Mouse (Mus musculus) limb, embryonic 15.5 days (tissue): Measurements from ENCODE around the gene Trim28. TPM values are rescaled to one million over a fixed set of nuclear protein-coding genes. Genes with fewer than 3 reads are reported as not detected.
A peak's percentile ranks its signal among the peaks of the same experiment; 100 is the strongest.

ENCODE experiments used
- ATAC-seq: fragments of 200-750 bp; cut with Nextera tagmentation; 2 replicates; pipeline ENCODE4 v1.8.0; 2017; ENCODE audit warnings: low read depth, moderate TSS enrichment; ENCODE audit not compliant: insufficient number of reproducible peaks, low FRiP score, low TSS enrichment
- H3K27ac ChIP-seq: fragments of 300-500 bp; sonication (generic); 2 replicates; pipeline ENCODE4 v1.5.1; 2015; ENCODE audit warnings: moderate library complexity, mild to moderate bottlenecking, inconsistent platforms
- H3K27me3 ChIP-seq: fragments of 300-500 bp; sonication (generic); 2 replicates; pipeline ENCODE4 v1.6.1; 2015; ENCODE audit warnings: inconsistent platforms
- H3K36me3 ChIP-seq: fragments of 300-500 bp; sonication (generic); 2 replicates; pipeline ENCODE4 v1.6.1; 2015; ENCODE audit warnings: inconsistent platforms
- H3K4me1 ChIP-seq: fragments of 300-500 bp; sonication (generic); 2 replicates; pipeline ENCODE4 v1.6.1; 2015; ENCODE audit warnings: inconsistent platforms
- H3K4me2 ChIP-seq: fragments of 300-500 bp; sonication (generic); 2 replicates; pipeline ENCODE4 v1.6.1; 2015; ENCODE audit warnings: mild to moderate bottlenecking, inconsistent platforms
- H3K4me3 ChIP-seq: fragments of 300-500 bp; sonication (generic); 2 replicates; pipeline ENCODE4 v1.5.1; 2015; ENCODE audit warnings: mild to moderate bottlenecking, inconsistent platforms
- H3K9ac ChIP-seq: fragments of 300-500 bp; sonication (generic); 2 replicates; pipeline ENCODE4 v1.6.1; 2015; ENCODE audit warnings: inconsistent platforms
- H3K9me3 ChIP-seq: fragments of 300-500 bp; sonication (generic); 2 replicates; pipeline ENCODE4 v1.6.1; 2016; ENCODE audit warnings: inconsistent platforms
- WGBS: fragments of 180-500 bp; shearing (Covaris S2); methylation state at CpG from one replicate; pipeline ENCODE4 v1.1.7; 2015; 5-methylcytosine and 5-hydroxymethylcytosine counted together
- polyA plus RNA-seq: library from polyadenylated mRNA; unstranded; fragments of >200 nt; fragmentation: Nextera tagmentation; extraction: Ambion mirVana; gene quantifications from 2 replicates; pipeline ENCODE4 v1.2.1, GENCODE M21; 2015

Trim28 gene
- polyA plus RNA-seq, 1 experiment from 2014 or later, result 243 TPM

DNA sequence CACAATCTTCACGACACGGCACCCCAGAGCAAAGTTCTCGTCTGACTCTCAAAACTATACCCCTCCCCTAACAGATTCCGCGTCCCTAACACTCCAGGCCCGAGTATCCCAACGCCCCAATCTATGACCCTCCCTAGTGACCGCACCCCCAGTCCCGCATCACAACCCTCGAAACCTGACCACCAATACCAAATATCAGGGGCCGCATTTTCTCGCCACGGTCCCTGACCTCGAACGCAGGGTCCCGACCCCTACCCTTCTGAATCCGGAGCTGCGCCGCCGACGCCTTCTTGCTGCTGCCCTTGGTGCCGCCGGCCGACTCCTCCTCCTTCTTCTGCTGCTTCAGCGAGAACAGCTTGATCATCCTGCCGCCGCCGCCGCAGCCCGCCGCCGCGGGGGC, 38.5 kb downstream of the Trim28 start:
- under 1% methylated on average over 31 of the region's 33 CpGs for WGBS
- Histone ChIP-seq H3K4me1 (peaks cover 43% of the 10 kb centered on the region), H3K27me3 (peaks cover 17% of the 10 kb centered on the region), H3K9ac (peak overlapping the region; percentile 99), H3K4me3 (peak overlapping the region; percentile 84), H3K27ac (peak overlapping the region; percentile 100), H3K9me3 (no peaks in the 10 kb centered on the region), H3K4me2 (peak overlapping the region; percentile 69), H3K36me3 (peaks cover 29% of the 10 kb centered on the region)
- ATAC-seq, result no peak

DNA sequence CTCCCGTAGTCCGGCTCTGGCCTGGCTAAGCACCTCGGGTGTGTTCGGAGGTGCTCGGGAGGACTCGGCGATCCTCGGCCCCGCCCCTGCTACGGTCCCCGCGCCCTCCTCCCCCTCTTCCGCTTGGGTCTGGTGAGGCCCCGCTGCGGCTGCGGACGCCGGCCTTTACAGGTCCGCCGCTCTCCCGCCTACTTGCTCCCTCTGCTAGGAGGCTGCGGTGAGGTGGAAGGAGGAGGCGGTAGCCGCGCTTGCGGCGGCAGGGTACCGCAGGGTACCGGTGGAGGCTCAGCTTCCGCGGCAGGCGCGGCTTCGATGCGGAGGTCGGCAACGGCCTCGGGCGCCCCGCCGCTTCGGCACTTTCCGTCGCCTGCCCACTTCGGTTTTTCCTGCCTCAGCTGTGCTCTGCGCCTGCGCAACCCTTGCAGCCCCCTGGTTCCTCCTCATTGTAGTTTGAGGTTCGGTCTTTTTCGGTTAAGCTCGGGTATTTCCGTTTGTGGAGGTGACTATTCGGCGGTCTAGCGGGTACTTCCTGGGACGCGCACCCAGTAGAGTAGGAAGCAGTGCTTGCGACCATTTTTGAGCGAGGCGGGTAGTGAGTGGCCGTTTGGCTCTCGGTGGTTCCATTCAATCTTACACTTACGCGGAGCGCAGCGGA, 39.1 kb downstream of the Trim28 start, which contains the start of gene Ube2m:
Gene Ube2m, minus strand, starts transcription at position 375 of the 655 bp plus-strand sequence.
- H3K4me1 ChIP-seq, result peaks cover 39% of the 10 kb centered on the region
- under 1% methylated on average over 58 of the region's 65 CpGs for WGBS
- peak within 1 kb of the TSS; percentile 100 for H3K27ac ChIP-seq
- H3K9me3 ChIP-seq, result no peaks in the 10 kb centered on the region
- H3K9ac ChIP-seq, result peak within 1 kb of the TSS; percentile 99
- peak; percentile 92 for ATAC-seq
- peak within 1 kb of the TSS; percentile 69 for H3K4me2 ChIP-seq
- H3K36me3 ChIP-seq, result peaks cover 23% of the 10 kb centered on the region
- peak within 1 kb of the TSS; percentile 84 for H3K4me3 ChIP-seq
- peaks cover 23% of the 10 kb centered on the region for H3K27me3 ChIP-seq

GRCm38 (mm10) chr7:13038621-13039169, 39.8 kb downstream of the Trim28 start:
- peak overlapping the region; percentile 99 for H3K9ac ChIP-seq
- no peak for ATAC-seq
- no peaks in the 10 kb centered on the region for H3K9me3 ChIP-seq
- peaks cover 38% of the 10 kb centered on the region for H3K4me1 ChIP-seq
- WGBS, result 25% methylated on average over 15 of the region's 15 CpGs
- H3K27ac ChIP-seq, result peak overlapping the region; percentile 100
- peak overlapping the region; percentile 84 for H3K4me3 ChIP-seq
- peaks cover 30% of the 10 kb centered on the region for H3K27me3 ChIP-seq
- H3K4me2 ChIP-seq, result peak overlapping the region; percentile 69
- H3K36me3 ChIP-seq, result peaks cover 17% of the 10 kb centered on the region

DNA sequence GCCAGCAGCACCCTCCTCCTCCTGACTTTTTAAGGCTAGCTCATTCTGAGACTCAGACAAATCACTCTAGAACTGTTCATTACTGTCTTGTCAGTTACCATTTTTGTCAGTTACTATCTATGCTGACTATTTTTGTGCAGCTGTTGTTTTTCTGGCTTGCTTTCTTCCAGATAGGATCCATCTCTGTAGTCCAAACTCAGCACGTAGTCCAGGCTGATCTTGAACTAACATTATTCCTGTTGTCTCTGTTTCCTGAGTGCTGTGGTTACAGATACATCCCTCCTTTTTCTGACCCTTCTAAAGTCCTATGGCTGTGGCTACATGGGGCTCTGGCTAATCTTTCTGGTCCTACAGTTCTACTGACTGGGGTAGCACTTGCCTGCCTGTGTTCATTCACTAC, 40.3 kb downstream of the Trim28 start:
- WGBS, result 90% methylated on average over 1 of the region's 1 CpGs
- Histone ChIP-seq H3K4me3 (peak overlapping the region; percentile 84), H3K9me3 (no peaks in the 10 kb centered on the region), H3K4me2 (peak overlapping the region; percentile 69; the same call in 1 of the 2 replicates), H3K27me3 (peaks cover 35% of the 10 kb centered on the region), H3K36me3 (peaks cover 17% of the 10 kb centered on the region), H3K9ac (peak overlapping the region; percentile 99), H3K27ac (no peak overlapping the region), H3K4me1 (peaks cover 38% of the 10 kb centered on the region)
- no peak for ATAC-seq

- WGBS, result 57% methylated on average over 1 of the region's 1 CpGs
- Histone ChIP-seq H3K4me3 (no peak overlapping the region), H3K27me3 (peaks cover 51% of the 10 kb centered on the region), H3K36me3 (peaks cover 3% of the 10 kb centered on the region; the same call in 1 of the 2 replicates), H3K9me3 (no peaks in the 10 kb centered on the region), H3K4me2 (no peak overlapping the region), H3K9ac (no peak overlapping the region), H3K4me1 (peaks cover 31% of the 10 kb centered on the region), H3K27ac (no peak overlapping the region)
- ATAC-seq, result no peak
These were observed 42.3 kb downstream of the Trim28 start for GRCm38 (mm10) chr7:13041256-13041655.

GRCm38 (mm10) chr7:13042511-13042910, 43.6 kb downstream of the Trim28 start:
- 81% methylated on average over 6 of the region's 6 CpGs for WGBS
- H3K4me3 ChIP-seq, result no peak overlapping the region
- peaks cover 51% of the 10 kb centered on the region for H3K27me3 ChIP-seq
- no peak for ATAC-seq
- no peaks in the 10 kb centered on the region for H3K36me3 ChIP-seq
- peaks cover 22% of the 10 kb centered on the region for H3K4me1 ChIP-seq
- no peak overlapping the region for H3K27ac ChIP-seq
- H3K9ac ChIP-seq, result no peak overlapping the region
- no peak overlapping the region for H3K4me2 ChIP-seq
- no peaks in the 10 kb centered on the region for H3K9me3 ChIP-seq

GRCm38 (mm10) chr7:13043120-13043444, 44.2 kb downstream of the Trim28 start:
- H3K4me2 ChIP-seq, result peak overlapping the region; percentile 97; the same call in 1 of the 2 replicates
- no peak for ATAC-seq
- H3K27me3 ChIP-seq, result peaks cover 51% of the 10 kb centered on the region
- no peaks in the 10 kb centered on the region for H3K36me3 ChIP-seq
- peak overlapping the region; percentile 46 for H3K4me3 ChIP-seq
- H3K9ac ChIP-seq, result no peak overlapping the region
- H3K27ac ChIP-seq, result no peak overlapping the region
- 36% methylated on average over 16 of the region's 16 CpGs for WGBS
- peaks cover 22% of the 10 kb centered on the region for H3K4me1 ChIP-seq
- no peaks in the 10 kb centered on the region for H3K9me3 ChIP-seq

DNA sequence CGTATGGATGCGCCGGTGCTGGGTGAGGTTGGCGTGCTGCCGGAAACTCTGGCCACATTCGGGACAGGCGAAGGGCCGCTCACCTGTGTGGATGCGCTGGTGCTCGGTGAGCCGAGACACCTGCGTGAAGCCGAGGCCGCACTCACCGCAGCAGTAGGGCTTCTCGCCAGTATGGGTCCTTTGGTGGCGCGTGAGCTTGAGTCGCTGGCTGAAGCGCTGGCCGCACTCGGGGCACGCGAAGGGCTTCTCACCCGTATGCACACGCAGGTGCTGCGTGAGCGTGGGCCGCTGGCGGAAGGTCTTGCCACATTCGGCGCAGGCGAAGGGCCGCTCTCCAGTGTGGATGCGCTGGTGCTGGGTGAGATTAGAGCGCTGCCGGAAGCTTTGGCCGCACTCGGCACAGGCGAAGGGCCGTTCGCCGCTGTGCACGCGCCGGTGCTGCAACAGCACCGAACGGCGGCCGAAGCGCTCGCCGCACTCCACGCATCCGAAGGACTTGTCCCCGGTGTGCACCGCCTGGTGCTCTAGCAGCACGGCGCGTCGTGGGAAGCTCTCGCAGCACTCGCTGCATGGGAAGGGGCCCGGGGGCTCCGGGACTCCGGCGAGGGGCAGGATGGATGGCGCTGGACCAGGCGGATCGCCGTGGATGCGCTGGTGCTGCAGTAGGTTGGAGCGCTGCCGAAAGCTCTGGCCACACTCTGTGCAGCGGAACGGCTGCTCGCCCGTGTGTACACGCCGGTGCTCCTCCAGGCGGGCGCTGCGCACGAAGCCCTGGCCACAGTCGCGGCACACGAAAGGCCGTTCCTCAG, 44.7 kb downstream of the Trim28 start:
- H3K36me3 ChIP-seq, result no peaks in the 10 kb centered on the region
- ATAC-seq, result peak; percentile 31; the same call in 1 of the 2 replicates
- peak overlapping the region; percentile 97 for H3K4me2 ChIP-seq
- no peaks in the 10 kb centered on the region for H3K9me3 ChIP-seq
- peak overlapping the region; percentile 64 for H3K9ac ChIP-seq
- peak overlapping the region; percentile 46 for H3K4me3 ChIP-seq
- WGBS, result 7% methylated on average over 88 of the region's 88 CpGs
- H3K27ac ChIP-seq, result no peak overlapping the region
- H3K4me1 ChIP-seq, result peaks cover 20% of the 10 kb centered on the region
- peaks cover 51% of the 10 kb centered on the region for H3K27me3 ChIP-seq

DNA sequence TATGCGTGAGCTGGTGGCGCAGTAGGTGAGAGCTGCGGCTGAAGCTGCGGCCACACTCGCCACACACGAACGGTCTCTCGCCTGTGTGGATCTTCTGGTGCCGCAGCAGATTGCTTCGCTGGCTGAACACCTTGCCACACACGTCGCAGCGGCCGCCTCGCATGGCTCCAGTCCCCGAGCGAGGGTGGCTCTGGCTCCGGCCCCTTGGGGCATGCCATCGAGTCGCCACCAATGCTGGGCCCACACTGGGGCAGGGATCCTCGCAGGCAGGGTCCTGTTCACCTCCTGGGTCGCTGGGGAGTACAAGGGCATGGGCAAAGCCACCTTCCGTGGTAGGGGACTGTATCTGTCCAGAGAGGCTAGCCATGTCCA, 45.3 kb downstream of the Trim28 start:
- no peak for ATAC-seq
- Histone ChIP-seq H3K36me3 (no peaks in the 10 kb centered on the region), H3K4me3 (peak overlapping the region; percentile 46), H3K27ac (no peak overlapping the region), H3K9ac (peak overlapping the region; percentile 64; the same call in 1 of the 2 replicates), H3K4me2 (peak overlapping the region; percentile 97), H3K27me3 (peaks cover 51% of the 10 kb centered on the region), H3K4me1 (peaks cover 16% of the 10 kb centered on the region), H3K9me3 (no peaks in the 10 kb centered on the region)
- 2% methylated on average over 23 of the region's 23 CpGs for WGBS

DNA sequence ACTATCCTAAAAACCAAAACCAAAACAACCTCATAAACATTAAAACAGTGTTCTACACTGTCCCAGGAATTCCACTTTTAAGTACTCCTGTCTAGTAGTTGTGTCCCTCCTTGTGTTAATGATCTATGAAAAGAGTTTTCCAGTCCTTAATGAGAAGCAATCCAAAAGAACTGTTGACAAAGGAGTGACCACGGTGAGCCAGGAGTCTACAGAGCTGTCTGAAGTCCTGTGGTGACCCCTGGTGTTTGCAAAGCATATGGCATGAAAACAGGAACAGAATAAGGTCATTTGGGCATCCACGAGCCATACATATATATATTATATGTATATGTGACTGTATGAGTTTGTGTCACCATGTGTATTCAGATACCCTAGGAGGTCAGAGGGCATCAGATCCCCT, 47.2 kb downstream of the Trim28 start:
- Histone ChIP-seq H3K4me2 (no peak overlapping the region), H3K4me3 (no peak overlapping the region), H3K27me3 (peaks cover 46% of the 10 kb centered on the region), H3K4me1 (peaks cover 16% of the 10 kb centered on the region), H3K9ac (no peak overlapping the region), H3K27ac (no peak overlapping the region), H3K9me3 (no peaks in the 10 kb centered on the region), H3K36me3 (no peaks in the 10 kb centered on the region)
- ATAC-seq, result no peak
- WGBS, result 7% methylated on average over 2 of the region's 2 CpGs

- H3K4me2 ChIP-seq, result no peak overlapping the region
- H3K9ac ChIP-seq, result no peak overlapping the region
- H3K36me3 ChIP-seq, result no peaks in the 10 kb centered on the region
- no peak overlapping the region for H3K27ac ChIP-seq
- WGBS, result 86% methylated on average over 13 of the region's 13 CpGs
- no peaks in the 10 kb centered on the region for H3K9me3 ChIP-seq
- no peak for ATAC-seq
- peaks cover 5% of the 10 kb centered on the region; the same call in 1 of the 2 replicates for H3K4me1 ChIP-seq
- H3K4me3 ChIP-seq, result no peak overlapping the region
- H3K27me3 ChIP-seq, result no peaks in the 10 kb centered on the region
These were observed 54.1 kb downstream of the Trim28 start for GRCm38 (mm10) chr7:13053001-13053400.

DNA sequence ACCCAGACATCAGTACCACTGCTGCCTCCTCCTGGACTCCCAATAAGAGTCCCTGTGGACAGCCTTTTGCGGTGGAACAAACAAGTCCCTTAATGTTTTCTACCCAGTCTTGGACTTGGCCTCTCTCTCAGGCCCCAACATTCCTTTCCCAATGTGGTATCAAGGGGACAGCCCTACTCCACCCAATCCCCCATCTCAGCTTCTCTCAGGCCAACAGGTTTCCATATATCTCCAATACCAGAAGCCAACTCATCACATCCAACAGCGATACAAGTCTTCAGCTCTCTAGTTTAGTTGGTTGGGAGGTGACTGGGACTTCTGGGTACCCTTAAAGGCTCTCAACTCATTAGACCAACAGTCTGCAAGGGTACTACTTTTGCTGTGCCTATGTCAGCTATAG, 54.6 kb downstream of the Trim28 start:
- no peak for ATAC-seq
- H3K36me3 ChIP-seq, result no peaks in the 10 kb centered on the region
- H3K27me3 ChIP-seq, result no peaks in the 10 kb centered on the region
- H3K27ac ChIP-seq, result no peak overlapping the region
- 96% methylated on average over 2 of the region's 2 CpGs for WGBS
- no peak overlapping the region for H3K9ac ChIP-seq
- H3K4me3 ChIP-seq, result peak overlapping the region; percentile 62; the same call in 1 of the 2 replicates
- H3K4me2 ChIP-seq, result peak overlapping the region; percentile 78; the same call in 1 of the 2 replicates
- no peaks in the 10 kb centered on the region for H3K9me3 ChIP-seq
- peaks cover 5% of the 10 kb centered on the region; the same call in 1 of the 2 replicates for H3K4me1 ChIP-seq
